Mouse (Mus musculus) urinary bladder, adult 18-20 months (tissue): ENCODE data around the gene Rpl24.
A peak's percentile ranks its signal among the peaks of the same experiment; 100 is the strongest.
"Not testable (repeated sequence)": the region's sequence is repeated elsewhere in the genome, so short reads cannot be mapped to it uniquely, and the experiment has no call there.

Source experiments
- DNase-seq, 2 experiments: peaks; one replicate each; pipeline ENCODE4 v3.0.0; 2022; ENCODE audit warnings: low spot score in 2 of 2, mixed read lengths in 2 of 2

Rpl24 gene

GRCm38 (mm10) chr16:55966212-55966871, at the start of gene Rpl24:
Gene Rpl24, plus strand, starts transcription at chr16:55966275.
- peak; percentile 89 to 91 for DNase-seq

- no peak for DNase-seq
Measured at GRCm38 (mm10) chr16:55922079-55922478, 44.0 kb upstream of the Rpl24 start.

- DNase-seq = no peak
Measured at GRCm38 (mm10) chr16:55924010-55924409, 42.1 kb upstream of the Rpl24 start.

GRCm38 (mm10) chr16:55933681-55934343, 32.3 kb upstream of the Rpl24 start:
- peak; percentile 18 to 53 for DNase-seq

- peak; percentile 78 to 87 for DNase-seq
Measured at GRCm38 (mm10) chr16:55934453-55935037, 31.5 kb upstream of the Rpl24 start, which contains the start of gene Cep97. Gene Cep97, minus strand, starts transcription at chr16:55934855.

GRCm38 (mm10) chr16:55938761-55939160, 27.3 kb upstream of the Rpl24 start:
- DNase-seq = no peak

- DNase-seq = no peak
Measured at GRCm38 (mm10) chr16:55939703-55940102, 26.4 kb upstream of the Rpl24 start.

GRCm38 (mm10) chr16:55940781-55941180, 25.3 kb upstream of the Rpl24 start:
- no peak for DNase-seq

GRCm38 (mm10) chr16:55947266-55947665, 18.8 kb upstream of the Rpl24 start:
- no peak for DNase-seq

- DNase-seq = not testable (repeated sequence)
Measured at GRCm38 (mm10) chr16:55947876-55948410, 18.1 kb upstream of the Rpl24 start.

- DNase-seq = no peak
Measured at GRCm38 (mm10) chr16:55948963-55949362, 17.1 kb upstream of the Rpl24 start.

GRCm38 (mm10) chr16:55950462-55950861, 15.6 kb upstream of the Rpl24 start:
- no peak for DNase-seq

- peak; percentile 41 to 50 for DNase-seq
Measured at GRCm38 (mm10) chr16:55950946-55951678, 15.0 kb upstream of the Rpl24 start.

GRCm38 (mm10) chr16:55951679-55952327, 14.3 kb upstream of the Rpl24 start:
- no peak for DNase-seq

GRCm38 (mm10) chr16:55952771-55953170, 13.3 kb upstream of the Rpl24 start:
- no peak for DNase-seq

GRCm38 (mm10) chr16:55954196-55954595, 11.9 kb upstream of the Rpl24 start:
- not testable (repeated sequence) for DNase-seq

GRCm38 (mm10) chr16:55963068-55963467, 3.0 kb upstream of the Rpl24 start:
- DNase-seq = not testable (repeated sequence)

- no peak for DNase-seq
Measured at GRCm38 (mm10) chr16:55964126-55964949, 1.7 kb upstream of the Rpl24 start.

- DNase-seq = no peak
Measured at GRCm38 (mm10) chr16:55967221-55967620, 1.1 kb downstream of the Rpl24 start.

- no peak for DNase-seq
Measured at GRCm38 (mm10) chr16:55969147-55969546, 3.1 kb downstream of the Rpl24 start.
